Mouse (Mus musculus) cortical plate, adult 2 months (tissue): ENCODE measurements around the gene Ccdc107.

Experiments used
- CTCF ChIP-seq: fragments of 200-500 bp; IDR thresholded peaks from 2 replicates; pipeline ENCODE4 v1.5.1; 2011; ENCODE audit warnings: mild to moderate bottlenecking, control low read depth, low read length; ENCODE audit not compliant: insufficient read depth; ENCODE audit errors: extremely low read depth
- POLR2A ChIP-seq: fragments of 200-500 bp; IDR thresholded peaks from 2 replicates; pipeline ENCODE4 v1.6.1; 2011; ENCODE audit warnings: mild to moderate bottlenecking, low read length, control low read depth; ENCODE audit not compliant: insufficient read depth; ENCODE audit errors: extremely low read depth

GRCm38 (mm10) chr4:43448554-43448953 is 44.1 kb upstream of the Ccdc107 start:
- TF ChIP-seq CTCF (no peak), POLR2A (no peak)
